Mouse (Mus musculus) urinary bladder, postnatal 10 days (tissue): ENCODE measurements around the gene Prkaca.
A peak's percentile ranks its signal among the peaks of the same experiment; 100 is the strongest.

ENCODE experiments used
- DNase-seq: peaks from one replicate; pipeline ENCODE4 v3.0.0; 2022; ENCODE audit warnings: low spot score

Gene Prkaca

DNA sequence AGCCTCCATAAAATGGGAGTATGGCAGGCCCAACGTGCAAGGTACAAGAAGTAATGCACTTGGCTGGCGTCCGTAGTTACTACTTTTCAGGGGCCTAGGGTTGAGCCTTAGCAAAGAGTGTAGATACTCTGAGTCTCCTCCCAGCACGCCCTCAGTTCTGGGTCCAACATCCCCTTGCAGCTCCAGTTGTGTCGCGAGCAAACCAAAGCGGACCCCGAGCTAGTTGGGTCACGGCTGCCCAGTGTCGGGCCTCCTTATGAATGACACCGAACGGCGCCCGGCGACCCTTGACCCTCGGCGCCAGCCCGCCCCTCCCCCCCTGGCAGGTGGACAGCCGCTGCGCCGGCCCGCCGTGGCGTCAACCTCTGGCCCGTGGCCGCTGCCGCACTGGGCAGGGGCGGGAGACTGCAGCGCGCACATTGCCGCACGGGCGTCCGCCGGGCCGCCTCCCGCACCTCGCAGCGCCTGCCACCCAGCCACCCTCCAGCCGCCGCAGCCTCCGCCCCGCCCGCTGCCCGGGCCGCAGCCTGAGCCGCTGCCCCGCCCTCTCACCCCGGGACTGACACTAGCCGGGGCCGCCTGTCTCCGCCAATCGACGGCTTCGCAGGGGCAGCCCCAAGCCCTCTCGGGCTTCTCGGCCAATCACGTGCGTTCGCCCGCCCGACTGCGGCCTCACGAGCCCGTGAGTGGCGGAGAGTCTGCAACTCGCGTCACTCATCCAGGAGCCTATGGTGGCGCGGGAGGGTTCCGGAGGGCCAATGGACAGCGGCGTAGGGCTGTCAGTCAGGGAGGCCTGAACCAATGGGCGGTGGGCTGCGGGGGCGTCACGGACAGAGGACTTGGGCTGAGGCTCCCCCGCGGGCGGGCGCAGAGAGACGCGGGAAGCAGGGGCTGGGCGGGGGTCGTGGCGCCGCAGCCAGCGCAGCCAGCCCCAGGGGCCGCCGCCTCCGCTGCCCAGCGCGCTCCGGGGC, at the start of gene Prkaca:
Gene Prkaca (plus strand): TSS at position 844 of the 971 bp plus-strand sequence.
- peak; percentile 92 for DNase-seq

DNA sequence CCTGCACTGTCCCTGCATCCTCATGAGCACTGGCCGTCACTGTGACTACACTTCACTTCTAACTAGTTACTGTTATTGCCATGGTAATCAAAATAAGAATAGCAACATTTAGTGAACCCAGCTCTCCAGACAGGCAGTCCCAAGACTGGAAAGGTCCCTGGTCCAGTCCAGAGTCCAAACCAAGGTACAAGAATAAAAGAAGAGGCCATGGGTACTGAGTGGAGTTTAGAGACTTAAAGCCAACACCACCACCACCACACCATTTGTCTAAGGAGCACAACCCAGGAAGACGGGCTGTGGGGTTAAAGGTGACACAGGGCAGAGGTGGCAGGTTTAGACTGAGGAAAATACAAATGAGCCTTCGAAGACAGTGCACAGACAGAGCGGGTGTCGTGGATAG, 48.2 kb upstream of the Prkaca start:
- no peak for DNase-seq

DNA sequence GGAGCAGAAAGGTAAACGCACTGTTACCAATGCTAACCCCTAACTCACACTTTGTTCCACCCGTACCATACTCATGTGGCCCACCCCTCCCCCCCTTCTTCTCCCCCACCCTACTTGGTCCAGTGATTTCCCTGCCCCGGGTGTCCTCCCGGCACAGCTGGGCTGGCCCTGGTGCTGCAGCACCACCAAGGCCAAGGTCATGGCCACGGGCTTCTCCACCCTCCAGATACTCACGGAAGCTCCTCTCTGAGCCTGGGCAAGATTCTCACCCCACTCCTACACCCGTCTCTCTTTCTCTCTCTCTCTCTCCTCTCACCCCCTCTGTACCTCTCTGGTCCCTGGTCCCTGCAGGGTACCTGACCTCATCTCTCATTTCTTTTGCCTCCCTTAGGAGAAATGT, 46.5 kb upstream of the Prkaca start:
- no peak for DNase-seq

DNA sequence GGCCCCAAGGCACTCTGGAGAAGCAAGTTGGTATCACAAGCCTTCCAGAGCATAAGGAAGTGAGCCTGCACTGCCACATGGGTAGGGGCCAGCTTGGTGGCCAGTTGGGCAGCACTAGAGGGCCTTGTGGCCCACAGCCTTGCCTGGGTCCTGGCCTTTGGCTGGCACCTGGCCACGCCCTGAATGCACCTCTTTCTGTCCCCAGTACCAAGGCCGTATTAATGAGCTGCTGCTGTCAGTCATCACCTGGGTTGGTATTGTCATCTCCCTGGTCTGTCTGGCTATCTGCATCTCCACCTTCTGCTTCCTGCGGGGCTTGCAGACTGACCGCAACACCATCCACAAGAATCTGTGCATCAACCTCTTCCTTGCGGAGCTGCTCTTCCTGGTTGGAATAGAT, 38.6 kb upstream of the Prkaca start:
- DNase-seq = no peak

DNA sequence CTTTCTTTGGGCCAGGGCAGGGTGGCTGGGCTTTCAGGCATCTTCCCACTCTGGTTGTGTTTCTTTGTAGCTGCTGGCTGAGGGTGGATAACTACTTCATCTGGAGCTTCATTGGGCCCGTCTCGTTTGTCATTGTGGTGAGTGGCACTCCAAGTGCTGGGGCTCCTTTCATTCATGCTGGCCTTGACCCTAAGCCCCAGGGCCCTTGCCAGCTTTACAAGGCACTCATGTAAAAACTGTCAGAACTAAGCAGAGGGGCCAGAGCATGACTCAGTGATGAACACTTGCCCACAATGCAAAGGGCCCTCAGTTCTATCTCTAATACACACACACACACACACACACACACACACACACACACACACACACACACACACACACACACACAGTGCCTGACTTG, 37.8 kb upstream of the Prkaca start:
- DNase-seq = no peak

DNA sequence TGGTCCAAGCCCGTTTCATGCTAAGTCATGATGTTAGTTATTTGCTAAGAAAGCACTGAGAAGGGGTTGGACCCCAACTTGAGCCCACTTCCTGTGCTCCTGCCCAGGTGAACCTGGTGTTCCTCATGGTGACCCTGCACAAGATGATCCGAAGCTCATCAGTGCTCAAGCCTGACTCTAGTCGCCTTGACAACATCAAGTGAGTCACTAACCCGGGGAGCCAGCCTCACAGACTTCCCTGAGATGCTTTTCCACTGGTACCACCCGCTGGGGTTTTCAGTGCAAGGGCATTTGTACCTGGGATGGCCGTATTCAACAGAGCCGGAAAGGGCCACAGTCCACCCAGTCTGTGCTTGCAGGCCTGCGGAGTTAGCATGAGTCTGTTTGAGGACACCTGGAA, 37.4 kb upstream of the Prkaca start:
- no peak for DNase-seq

DNA sequence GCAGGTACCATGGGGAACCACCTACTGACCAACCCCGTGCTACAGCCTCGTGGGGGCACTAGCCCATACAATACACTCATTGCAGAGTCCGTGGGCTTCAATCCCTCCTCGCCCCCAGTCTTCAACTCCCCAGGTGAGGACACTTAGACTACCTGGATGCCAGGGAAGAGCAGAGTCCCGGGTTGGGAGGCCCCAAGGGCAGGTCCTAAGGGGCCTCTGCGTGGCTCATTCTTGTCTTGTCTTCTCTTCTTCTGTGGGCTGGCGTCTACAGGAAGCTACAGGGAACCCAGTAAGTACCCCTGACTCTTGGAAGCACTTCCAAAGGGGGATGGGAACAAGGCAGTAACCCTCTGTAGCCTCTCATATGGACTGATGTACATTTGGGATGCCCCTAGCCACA, 35.1 kb upstream of the Prkaca start:
- no peak for DNase-seq

DNA sequence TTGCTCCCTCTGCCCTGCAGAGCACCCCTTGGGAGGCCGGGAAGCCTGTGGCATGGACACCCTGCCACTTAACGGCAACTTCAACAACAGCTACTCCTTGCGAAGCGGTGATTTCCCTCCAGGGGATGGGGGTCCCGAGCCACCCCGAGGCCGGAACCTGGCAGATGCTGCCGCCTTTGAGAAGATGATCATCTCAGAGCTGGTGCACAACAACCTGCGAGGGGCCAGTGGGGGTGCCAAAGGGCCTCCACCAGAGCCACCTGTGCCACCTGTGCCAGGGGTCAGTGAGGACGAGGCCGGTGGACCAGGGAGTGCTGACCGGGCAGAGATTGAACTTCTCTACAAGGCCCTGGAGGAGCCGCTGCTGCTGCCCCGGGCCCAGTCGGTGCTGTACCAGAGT, 34.5 kb upstream of the Prkaca start:
- no peak for DNase-seq

DNA sequence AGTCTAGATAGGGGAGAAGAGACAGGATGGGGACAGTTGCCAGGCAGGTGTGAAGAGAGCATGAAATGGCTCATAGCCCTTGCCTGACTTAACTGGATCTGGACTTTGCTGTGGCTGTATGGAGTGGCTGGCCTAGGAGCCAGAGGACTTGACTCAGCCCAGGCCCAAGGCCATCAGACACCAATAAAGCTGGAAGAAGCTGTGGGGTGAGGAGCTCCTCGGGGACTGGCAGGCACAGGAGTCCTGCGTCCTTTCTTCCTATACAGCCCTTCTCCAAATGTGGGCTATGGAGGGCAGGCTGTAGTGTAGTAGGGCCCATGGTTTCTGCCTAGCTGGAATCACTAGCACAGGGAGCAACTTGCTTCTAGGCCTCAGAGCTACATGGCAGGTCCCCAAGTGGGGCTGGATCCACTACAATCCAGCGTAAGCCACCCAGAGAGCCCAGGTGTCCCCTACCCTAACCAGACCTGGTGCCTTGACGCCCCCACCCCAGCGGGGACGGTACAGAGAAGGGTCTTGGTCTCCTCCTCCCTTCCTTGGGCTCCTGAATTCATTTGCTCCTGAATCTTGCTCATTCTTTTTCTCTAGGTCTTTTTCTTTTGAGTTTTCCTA, 31.6 kb upstream of the Prkaca start:
- DNase-seq = no peak

DNA sequence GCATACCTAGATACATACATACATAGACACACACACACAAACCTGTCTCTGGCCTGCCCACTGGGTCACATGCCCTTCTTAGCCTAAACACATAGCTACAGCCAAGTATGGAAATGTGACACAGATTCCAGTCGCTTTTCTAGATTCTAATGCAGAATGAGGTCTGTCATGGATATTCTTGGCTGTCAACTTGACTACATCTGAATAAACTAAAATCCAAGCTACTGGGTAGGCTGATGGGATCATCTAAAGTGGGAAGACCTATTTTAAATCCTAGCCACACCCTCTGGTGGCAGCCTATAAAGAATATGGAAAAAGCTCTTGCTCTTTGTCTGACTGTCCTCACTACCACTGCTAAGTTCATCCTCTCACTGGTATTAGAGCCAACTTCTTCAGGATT, 30.3 kb upstream of the Prkaca start:
- no peak for DNase-seq

DNA sequence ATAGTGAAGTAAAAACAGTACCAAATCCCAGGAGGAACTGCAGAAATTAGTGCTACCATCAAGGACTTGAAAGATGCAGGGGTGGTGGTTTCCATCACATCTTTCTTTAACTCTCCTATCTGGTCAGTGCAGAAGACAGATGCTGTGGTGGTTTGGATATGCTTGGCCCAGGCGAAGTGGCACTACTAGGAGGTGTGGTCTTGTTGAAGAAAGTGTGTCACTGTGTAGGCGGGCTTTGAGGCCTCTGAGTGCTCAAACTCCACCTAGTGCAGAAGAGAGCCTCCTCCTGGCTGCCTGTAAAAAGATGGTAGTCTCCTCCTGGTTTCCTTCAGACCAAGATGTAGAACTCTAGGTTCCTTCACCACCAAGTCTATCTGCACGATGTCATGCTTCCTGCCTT, 27.3 kb upstream of the Prkaca start:
- no peak for DNase-seq

DNA sequence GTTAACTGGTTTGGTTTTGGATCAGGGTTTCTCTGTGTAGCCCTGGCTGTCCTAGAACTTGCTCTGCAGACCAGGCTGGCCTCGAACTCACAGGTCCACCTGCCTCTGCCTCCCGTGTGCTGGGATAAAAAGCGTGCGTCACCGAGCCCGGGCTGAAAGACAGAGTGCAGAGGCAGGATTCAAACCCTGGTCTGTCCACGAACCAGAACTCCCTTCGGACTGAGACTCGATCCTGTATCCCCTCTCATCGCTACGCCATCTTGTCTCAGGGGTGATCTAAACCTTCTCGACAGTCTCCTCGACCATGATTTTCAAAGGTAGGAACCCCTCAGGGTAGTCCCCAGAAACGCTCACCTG, 18.1 kb upstream of the Prkaca start:
- DNase-seq = no peak

DNA sequence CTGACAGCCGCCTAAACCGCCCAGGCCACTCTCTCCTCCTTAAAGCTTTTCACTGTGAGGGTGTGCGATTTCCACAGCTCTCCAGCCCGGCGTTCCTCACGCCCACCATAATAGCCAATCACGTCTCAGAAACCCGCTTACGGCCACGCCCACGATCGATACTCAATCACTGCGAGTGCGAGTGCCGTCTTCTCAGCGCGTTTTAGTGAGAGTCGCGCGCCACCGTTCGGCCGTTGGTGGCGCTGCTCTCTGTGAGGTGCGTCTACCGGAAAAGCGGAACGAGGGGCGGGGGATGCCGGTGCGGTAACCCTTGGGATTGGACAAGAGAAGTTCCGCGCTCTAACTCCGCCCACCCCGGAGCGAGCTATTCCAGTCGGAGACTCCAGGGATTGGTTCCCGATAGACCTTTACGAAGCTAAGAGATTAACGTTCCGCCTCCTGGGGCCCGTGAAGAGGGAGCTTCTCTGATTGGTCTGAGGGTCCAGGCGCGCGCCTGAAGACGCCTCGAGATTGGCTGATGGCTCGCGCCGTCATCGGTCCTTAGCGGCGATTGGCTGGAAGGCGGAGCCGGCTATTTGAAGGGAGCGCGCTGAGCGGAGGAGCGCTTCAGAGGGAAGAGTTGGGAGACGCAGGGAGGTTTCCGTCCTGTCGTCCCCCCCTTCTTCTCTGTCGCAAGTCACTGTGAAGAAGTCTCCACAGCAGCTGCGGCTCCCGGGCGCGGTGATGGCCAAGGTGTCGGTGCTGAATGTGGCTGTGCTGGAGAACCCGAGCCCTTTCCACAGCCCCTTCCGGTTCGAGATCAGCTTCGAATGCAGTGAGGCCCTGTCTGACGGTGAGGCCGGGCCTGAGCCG, 17.5 kb upstream of the Prkaca start, which contains the start of the genes Gm10644 and Asf1b:
Gene Gm10644 (minus strand): TSS at position 100 of the 852 bp plus-strand sequence.
Gene Asf1b (plus strand): TSS at position 402 of the 852 bp plus-strand sequence.
- DNase-seq = peak; percentile 89

DNA sequence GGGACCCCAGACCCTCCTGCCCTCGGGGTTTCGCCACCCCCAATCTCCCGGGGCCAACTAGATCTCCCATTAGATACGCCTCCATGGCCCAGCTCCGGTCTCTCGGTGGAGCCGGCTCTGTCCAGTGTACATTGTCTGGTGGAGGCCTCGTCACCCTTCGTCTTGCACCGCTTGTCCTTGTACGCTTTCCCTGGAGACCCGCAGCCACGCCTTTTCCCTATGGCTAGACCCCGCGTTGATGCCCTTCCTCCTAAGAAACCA, 16.9 kb upstream of the Prkaca start:
- no peak for DNase-seq

DNA sequence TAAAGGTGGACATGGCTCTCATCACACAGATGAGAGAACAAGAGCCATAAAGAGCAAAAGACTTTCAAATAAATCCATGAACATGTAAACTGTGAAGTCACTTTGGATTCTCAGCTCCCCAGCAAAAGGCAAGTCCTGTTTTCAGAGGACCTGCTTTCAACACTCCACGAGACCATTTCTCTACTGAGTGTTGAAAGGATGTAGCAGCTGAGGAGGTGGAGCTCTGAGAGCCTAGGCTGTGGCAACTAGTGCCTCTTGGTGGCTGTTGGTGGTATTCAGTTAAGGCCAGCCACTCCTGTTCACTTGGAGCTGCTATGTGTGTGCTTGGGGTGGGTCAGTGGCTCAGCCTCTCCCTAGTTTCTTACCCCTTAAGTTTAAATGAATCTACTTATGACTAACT, 16.0 kb upstream of the Prkaca start:
- DNase-seq = no peak

DNA sequence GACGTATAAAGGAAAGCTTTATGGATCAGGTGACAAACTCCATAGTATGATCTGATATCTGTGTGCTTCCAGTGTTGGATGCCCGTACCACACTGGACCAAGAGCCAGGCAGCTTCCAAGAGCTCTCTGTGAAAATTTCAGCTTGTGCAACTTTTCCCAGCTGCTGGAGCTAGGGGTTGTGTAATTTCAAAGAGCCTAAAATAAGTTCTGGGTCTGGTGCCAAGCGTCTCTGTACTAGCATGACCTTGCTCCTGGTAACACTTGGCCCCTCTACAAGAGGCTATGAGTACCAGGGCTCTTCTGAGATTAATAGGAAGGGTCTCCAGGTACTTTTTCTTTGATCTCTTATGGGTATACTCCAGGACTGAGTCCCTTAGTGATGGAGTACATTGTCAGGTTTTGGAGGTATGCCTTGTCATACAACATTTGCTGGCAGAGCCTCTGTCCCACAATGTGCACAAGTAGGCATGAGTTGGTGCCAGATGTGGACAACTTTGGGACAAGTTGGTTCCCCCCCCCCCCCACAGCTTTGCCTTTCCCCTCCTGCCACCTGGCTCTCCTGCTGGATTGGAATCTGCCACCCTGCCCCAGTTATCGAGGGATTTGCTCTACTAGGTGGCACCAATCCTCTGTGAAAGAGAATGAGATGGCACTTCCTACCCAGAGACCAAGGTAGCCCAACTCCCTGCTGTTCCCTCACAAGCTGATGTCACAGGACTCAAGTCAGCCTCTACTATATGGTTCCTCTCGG, 8.6 kb upstream of the Prkaca start:
- DNase-seq = no peak

DNA sequence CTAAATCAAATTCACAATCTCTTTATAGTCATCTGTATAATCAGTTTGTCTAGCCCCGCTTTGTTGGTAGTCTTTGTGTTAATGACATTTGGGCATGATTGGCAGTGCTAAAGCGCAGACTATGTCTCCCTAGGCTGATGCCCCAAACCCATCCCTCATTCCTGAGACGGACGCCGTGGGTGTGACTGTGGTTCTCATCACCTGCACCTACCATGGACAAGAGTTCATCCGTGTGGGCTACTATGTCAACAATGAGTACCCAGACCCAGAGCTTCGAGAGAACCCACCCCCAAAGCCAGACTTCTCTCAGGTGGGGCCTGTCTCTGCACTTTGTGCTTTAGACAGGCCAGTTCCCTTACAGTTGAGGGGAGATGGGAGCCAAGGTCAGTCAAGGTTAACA, 5.1 kb upstream of the Prkaca start:
- DNase-seq = no peak

DNA sequence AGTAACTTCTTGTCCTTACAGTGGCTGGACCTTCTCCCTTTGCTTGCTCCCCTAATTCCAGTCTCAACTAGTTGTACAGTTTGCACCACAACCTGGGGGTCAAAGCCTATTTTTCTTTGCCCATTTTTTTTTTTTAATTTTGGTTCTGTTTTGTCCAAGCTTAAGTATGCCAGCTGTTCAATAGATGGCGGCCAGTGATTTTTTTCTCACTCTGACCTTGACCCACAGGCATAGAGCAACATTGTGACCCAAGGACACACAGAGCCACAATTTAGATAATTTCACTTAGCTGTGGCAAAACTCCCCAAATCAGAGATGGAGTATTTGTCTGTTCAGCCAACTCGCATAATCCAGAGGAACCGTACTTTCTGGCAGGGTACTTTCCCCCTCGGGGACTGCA, 1.7 kb upstream of the Prkaca start:
- DNase-seq = no peak

DNA sequence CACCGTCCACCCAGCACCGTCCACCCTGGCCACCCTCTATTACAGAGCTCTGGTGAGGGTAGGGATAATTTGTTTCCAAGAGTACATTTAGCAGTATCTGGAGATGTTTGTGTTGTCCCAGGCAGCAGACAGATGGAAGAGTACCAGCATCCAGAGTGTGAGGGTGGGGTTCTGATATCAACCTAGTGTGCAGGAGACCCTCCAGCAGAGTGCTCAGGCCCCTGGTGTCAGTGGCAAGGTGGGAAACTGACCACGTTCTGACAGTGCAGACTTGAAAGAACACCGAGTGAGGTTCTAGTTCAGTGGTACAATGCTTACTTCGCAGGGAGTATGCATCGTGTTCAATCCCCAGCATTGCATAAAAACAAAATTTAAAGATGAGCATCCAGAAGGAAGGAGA, 1.1 kb upstream of the Prkaca start:
- DNase-seq = no peak

DNA sequence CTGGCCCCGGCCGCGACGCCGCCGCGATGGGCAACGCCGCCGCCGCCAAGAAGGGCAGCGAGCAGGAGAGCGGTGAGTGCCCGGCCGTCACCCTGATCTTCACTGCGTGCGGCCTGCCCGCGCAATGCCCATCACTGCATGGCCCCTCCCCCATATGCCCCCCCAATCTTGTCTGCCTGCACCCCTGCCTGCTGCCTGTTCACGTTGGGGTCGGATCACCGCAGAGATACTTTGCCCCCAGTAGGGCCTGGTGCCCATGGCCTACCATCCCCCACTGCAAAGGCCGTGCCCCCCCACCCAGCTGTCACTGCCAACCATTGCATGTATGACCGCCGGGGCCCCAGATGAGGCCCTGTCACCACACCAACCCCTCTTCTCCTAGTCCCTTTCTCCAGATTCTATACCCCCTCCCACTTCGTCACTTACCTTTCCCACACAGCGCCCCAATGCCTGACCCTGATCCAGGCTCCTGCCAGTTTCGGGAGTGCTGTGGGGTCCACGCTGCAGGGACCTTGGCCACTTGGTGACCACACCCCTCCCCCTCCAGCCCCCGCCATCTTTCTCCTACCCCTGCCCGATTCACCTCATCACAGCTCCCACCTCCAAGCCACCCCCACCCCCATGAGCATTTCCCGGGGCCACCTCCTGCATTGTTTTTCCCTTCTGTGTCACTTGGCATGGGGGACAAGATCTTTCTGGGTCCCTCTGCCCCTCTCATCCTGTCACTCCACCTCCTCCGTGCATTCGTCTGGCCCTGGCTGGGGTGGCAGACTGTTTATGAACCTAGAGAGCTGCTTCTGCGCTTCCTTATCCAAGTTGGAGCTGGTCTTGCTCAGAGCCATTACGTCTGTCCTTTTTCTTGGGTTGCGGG, 603 bp downstream of the Prkaca start:
- DNase-seq = no peak

DNA sequence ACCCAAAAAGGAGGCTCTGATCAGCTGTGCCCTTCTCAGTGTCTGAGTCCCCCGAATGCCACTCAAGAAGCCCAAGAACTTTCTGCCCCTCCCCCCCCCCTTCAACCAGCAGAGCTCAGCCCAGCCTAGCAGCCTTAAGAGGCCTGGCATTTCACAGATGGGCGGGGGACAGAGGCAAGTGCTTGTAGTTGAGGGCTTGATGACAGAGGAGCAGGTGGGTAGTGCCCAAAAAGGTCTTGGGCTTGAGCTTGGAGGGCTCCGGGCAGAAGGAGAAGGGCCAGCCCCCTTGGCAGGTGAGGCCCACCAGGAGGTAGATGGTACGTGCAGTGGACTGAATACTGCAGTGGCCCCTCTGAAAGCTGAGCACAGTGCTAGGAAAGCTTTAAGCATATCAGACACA, 1.7 kb downstream of the Prkaca start:
- DNase-seq = no peak
